Mouse (Mus musculus) skeletal muscle tissue, postnatal 0 days (tissue): ENCODE measurements around the gene Gm20390. TPM values are rescaled to one million over a fixed set of nuclear protein-coding genes. Genes with fewer than 3 reads are reported as not detected.

ENCODE experiments used
- polyA plus RNA-seq: library from polyadenylated mRNA; unstranded; fragments of >200 nt; fragmentation: Nextera tagmentation; extraction: Ambion mirVana; gene quantifications from 2 replicates; pipeline ENCODE4 v1.2.1, GENCODE M21; 2015

Gm20390 gene
- 112 and 135 TPM in 2 replicates for polyA plus RNA-seq

GRCm38 (mm10) chr11:93968005-93968847, at the start of gene Gm20390, which contains the start of gene Nme1:
TSS of gene Gm20390 (minus strand) at chr11:93968293.
TSS of gene Nme1 (minus strand) at chr11:93968521.

GRCm38 (mm10) chr11:93995720-93996305, 27.7 kb upstream of the Gm20390 start, which contains the start of gene Spag9:
TSS of gene Spag9 (plus strand) at chr11:93996091.

GRCm38 (mm10) chr11:93956159-93956558, 11.9 kb downstream of the Gm20390 start, which contains the start of gene Nme2:
TSS of gene Nme2 (minus strand) at chr11:93956259.

Other genes starting within 250 kb of the Gm20390 start
- gene Utp18, start 82.5 kb downstream of the Gm20390 start, polyA plus RNA-seq = 8.7 and 11.2 TPM in 2 replicates
- gene Mbtd1, start 82.4 kb downstream of the Gm20390 start, polyA plus RNA-seq = 9.6 and 11.4 TPM in 2 replicates
- 496 and 524 TPM in 2 replicates for gene Nme2, start 12.0 kb downstream of the Gm20390 start, polyA plus RNA-seq
- 44.3 and 50.9 TPM in 2 replicates for gene Nme1, start 228 bp upstream of the Gm20390 start, polyA plus RNA-seq
- gene Spag9, start 27.8 kb upstream of the Gm20390 start, polyA plus RNA-seq = 44.3 and 50.5 TPM in 2 replicates
- gene Tob1, start 243.2 kb upstream of the Gm20390 start, polyA plus RNA-seq = 91.6 and 112 TPM in 2 replicates